Mouse (Mus musculus): ENCODE results near the gene Dohh. TPM values are rescaled to one million over a fixed set of nuclear protein-coding genes. Genes with fewer than 3 reads are reported as not detected.

Gene Dohh
- polyA plus RNA-seq, 1 experiment from 2014 or later: 74.3 TPM

DNA sequence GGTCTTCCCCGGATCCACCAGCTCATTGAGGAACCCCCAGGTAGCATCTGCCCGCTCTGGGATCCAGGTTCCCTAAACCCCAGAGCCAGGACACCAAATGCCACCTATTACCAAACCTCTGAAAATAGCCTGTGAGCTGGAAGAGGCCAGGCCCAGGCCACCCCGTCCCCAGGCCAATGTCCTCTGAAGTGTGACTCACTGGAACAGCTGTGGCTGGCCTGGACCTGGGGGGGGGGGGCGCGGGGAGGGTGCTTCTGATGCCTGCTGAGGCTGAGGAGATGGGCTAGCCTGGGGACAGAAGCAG, 37.5 kb downstream of the Dohh start:
- WGBS: 74% methylated on average over 5 of the region's 5 CpGs
- no peaks in the 10 kb centered on the region for H3K27me3 ChIP-seq (ENCODE audit: insufficient read depth, low read length)
- peaks cover 15% of the 10 kb centered on the region; the same call in 1 of the 2 replicates for H3K36me3 ChIP-seq (ENCODE audit: insufficient read depth, low read length)
- H3K9ac ChIP-seq (ENCODE audit: low read depth, low read length): no peak overlapping the region
- no peaks in the 10 kb centered on the region for H3K9me3 ChIP-seq (replicated peaks; ENCODE audit: low read length)
- DNase-seq (ENCODE audit: low spot score) (no peak), ATAC-seq (replicated peaks; ENCODE audit: low FRiP score, low read depth) (no peak)
- TF ChIP-seq CTCF (IDR thresholded peaks at IDR 0.05; ENCODE audit: low read depth): no peak
- no peak overlapping the region for H3K27ac ChIP-seq
- no peak overlapping the region for H3K4me3 ChIP-seq (replicated peaks; ENCODE audit: low read depth, low read length)
- H3K4me2 ChIP-seq (ENCODE audit: low read length): no peak overlapping the region
- H3K4me1 ChIP-seq (replicated peaks; ENCODE audit: insufficient read depth, low read length): peaks cover 31% of the 10 kb centered on the region

DNA sequence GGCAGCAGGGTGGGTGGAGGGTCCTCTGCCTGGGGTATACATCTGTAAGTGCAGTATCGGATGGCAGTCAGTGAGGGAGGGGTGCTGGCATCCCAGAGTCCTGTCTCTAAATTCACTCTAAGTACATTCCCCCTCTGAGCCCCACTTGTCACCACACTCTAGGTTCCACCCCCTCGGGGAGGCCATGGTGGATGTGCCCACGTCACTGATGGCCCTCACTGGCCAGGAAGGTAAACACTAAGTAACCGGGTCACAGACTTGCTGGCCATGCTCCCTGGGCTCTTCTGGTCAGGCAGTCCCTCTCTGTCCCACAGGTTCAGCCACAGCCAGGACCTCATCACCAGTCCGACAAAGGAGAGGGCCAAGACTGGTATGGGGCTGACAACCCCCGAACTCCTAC, 38.0 kb downstream of the Dohh start:
- peaks cover 26% of the 10 kb centered on the region for H3K4me1 ChIP-seq (replicated peaks; ENCODE audit: insufficient read depth, low read length)
- H3K9ac ChIP-seq (ENCODE audit: low read depth, low read length): no peak overlapping the region; the same call in 1 of the 2 replicates
- no peaks in the 10 kb centered on the region for H3K9me3 ChIP-seq (replicated peaks; ENCODE audit: low read length)
- 69% methylated on average over 6 of the region's 6 CpGs for WGBS
- H3K27me3 ChIP-seq (ENCODE audit: insufficient read depth, low read length): no peaks in the 10 kb centered on the region
- no peak overlapping the region for H3K4me2 ChIP-seq (ENCODE audit: low read length)
- DNase-seq (ENCODE audit: low spot score) (no peak), ATAC-seq (replicated peaks; ENCODE audit: low FRiP score, low read depth) (no peak)
- no peak overlapping the region for H3K27ac ChIP-seq
- no peak for TF ChIP-seq CTCF (IDR thresholded peaks at IDR 0.05; ENCODE audit: low read depth)
- peaks cover 15% of the 10 kb centered on the region; the same call in 1 of the 2 replicates for H3K36me3 ChIP-seq (ENCODE audit: insufficient read depth, low read length)
- H3K4me3 ChIP-seq (replicated peaks; ENCODE audit: low read depth, low read length): no peak overlapping the region

DNA sequence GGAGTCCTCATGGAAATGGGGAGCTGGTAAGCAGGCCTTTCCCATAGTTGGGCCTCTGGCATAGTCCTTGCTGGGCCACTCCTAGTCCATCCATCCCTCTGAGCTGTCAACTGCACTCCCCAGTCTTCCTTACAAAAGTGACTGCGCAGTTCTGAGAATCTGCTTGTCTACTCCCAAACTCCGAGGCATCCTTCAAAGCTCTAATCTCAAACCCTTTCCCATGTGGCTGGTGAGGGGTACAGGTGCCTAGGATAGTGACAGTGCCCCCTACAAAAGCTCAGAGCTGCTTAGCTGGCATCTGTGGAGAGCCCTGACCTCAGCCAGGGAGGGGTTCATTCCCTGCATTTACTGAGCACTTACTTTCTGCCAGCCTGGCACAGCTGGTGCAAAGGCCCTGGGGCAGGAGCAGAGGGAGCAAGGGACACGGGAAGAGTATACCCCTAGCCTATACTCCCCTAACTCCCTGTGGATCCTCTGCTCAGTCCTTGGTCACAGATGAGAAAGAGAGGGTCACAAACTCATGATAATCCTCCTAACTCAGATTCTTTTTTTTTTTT, 38.5 kb downstream of the Dohh start:
- Histone ChIP-seq H3K9me3 (replicated peaks; ENCODE audit: low read length) (no peaks in the 10 kb centered on the region), H3K4me3 (replicated peaks; ENCODE audit: low read depth, low read length) (no peak overlapping the region), H3K4me1 (replicated peaks; ENCODE audit: insufficient read depth, low read length) (peaks cover 21% of the 10 kb centered on the region), H3K27ac (no peak overlapping the region), H3K27me3 (ENCODE audit: insufficient read depth, low read length) (no peaks in the 10 kb centered on the region), H3K9ac (ENCODE audit: low read depth, low read length) (no peak overlapping the region), H3K4me2 (ENCODE audit: low read length) (no peak overlapping the region), H3K36me3 (ENCODE audit: insufficient read depth, low read length) (peaks cover 15% of the 10 kb centered on the region; the same call in 1 of the 2 replicates)
- no peak for TF ChIP-seq CTCF (IDR thresholded peaks at IDR 0.05; ENCODE audit: low read depth)
- no peak for DNase-seq (ENCODE audit: low spot score)
- WGBS: 95% methylated on average over 3 of the region's 3 CpGs
- ATAC-seq (replicated peaks; ENCODE audit: low FRiP score, low read depth): no peak

DNA sequence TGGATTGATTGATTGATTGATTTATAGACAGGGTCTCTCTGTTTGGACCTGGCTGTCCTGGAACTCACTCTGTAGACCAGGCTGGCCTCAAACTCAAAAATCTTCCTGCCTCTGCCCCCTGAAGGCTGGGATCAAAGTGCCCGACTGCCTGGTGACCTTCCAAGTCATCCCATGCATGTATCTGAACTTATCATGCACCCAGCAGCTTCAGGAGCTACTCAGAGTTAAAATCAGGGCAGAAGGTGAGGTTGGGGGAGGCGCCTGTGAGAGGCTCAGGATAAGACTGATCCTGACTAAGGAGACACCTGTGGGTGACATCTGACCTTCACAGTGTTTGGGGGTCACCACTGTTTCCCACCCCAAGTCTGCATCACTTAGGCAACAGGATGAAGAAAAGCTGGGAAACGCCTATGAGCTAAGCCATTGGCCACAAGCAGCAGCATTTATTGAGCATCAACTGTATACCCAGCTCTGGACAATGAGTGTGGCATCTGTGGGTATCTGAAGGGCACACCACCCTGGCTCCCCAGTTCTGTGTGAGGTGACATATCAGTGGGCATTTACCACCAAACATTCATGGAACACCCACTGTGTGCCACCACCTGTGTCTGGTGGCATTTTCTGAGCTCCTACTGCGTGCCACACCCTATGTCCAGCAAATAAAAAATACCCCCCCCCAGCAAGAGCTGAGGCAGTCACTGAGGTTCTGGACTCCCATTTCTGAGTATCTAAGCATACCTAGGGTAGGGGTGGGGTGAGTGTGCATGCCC, 39.4 kb downstream of the Dohh start:
- H3K4me1 ChIP-seq (replicated peaks; ENCODE audit: insufficient read depth, low read length): peaks cover 21% of the 10 kb centered on the region
- peaks cover 15% of the 10 kb centered on the region; the same call in 1 of the 2 replicates for H3K36me3 ChIP-seq (ENCODE audit: insufficient read depth, low read length)
- H3K27ac ChIP-seq: peak overlapping the region; percentile 81; the same call in 1 of the 2 replicates
- DNase-seq (ENCODE audit: low spot score) (no peak), ATAC-seq (replicated peaks; ENCODE audit: low FRiP score, low read depth) (no peak)
- no peaks in the 10 kb centered on the region for H3K27me3 ChIP-seq (ENCODE audit: insufficient read depth, low read length)
- TF ChIP-seq CTCF (IDR thresholded peaks at IDR 0.05; ENCODE audit: low read depth): no peak
- 70% methylated on average over 4 of the region's 4 CpGs for WGBS
- H3K4me2 ChIP-seq (ENCODE audit: low read length): peak overlapping the region; percentile 89
- peak overlapping the region; percentile 12; the same call in 1 of the 2 replicates for H3K4me3 ChIP-seq (replicated peaks; ENCODE audit: low read depth, low read length)
- no peak overlapping the region; the same call in 1 of the 2 replicates for H3K9ac ChIP-seq (ENCODE audit: low read depth, low read length)
- H3K9me3 ChIP-seq (replicated peaks; ENCODE audit: low read length): no peaks in the 10 kb centered on the region

DNA sequence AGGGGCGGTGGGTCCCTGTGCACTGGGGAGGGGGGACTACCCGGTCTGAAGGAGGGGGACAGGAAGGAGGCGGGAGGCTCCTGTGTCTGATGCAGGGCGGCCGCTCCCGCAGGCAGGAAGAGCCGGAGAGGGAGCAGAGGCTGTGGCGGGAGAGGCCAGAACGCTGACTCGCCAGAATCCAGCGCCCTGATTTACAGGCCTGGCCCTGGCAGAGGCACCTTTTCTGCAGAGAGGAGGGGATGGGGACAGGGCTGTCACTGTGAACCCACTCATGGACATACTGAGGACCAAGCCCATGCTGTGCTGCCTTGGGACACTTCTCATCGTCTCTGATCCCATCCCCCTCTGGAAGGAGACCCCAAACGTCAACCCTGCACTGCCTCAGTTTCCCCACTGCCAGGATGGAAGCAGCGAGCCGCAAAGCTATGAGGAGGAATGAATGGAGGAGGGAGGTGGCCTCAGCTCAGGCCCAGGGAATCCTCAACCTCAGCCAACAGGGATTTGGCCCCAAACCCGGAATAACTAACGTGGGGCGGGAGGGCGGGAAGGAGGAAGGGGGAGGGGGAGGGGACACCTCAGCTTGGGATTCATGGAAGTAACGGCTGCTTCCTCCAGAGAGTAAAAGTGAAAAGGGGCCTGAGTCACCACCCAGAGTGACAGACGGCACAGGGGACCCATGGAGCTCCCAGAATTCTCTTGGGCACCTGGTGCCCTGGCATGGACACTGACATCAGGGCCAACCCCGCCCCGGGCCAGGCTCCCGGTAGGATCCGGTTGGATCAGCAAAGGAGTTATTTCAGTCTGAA, 40.2 kb downstream of the Dohh start:
- Histone ChIP-seq H3K9ac (ENCODE audit: low read depth, low read length) (peak overlapping the region; percentile 84; the same call in 1 of the 2 replicates), H3K9me3 (replicated peaks; ENCODE audit: low read length) (no peaks in the 10 kb centered on the region), H3K4me1 (replicated peaks; ENCODE audit: insufficient read depth, low read length) (peaks cover 16% of the 10 kb centered on the region), H3K27ac (peak overlapping the region; percentile 81), H3K4me3 (replicated peaks; ENCODE audit: low read depth, low read length) (peak overlapping the region; percentile 67; the same call in 1 of the 2 replicates), H3K4me2 (ENCODE audit: low read length) (peak overlapping the region; percentile 89), H3K36me3 (ENCODE audit: insufficient read depth, low read length) (peaks cover 8% of the 10 kb centered on the region; the same call in 1 of the 2 replicates), H3K27me3 (ENCODE audit: insufficient read depth, low read length) (no peaks in the 10 kb centered on the region)
- TF ChIP-seq CTCF (IDR thresholded peaks at IDR 0.05; ENCODE audit: low read depth): no peak
- no peak for ATAC-seq (replicated peaks; ENCODE audit: low FRiP score, low read depth)
- peak; percentile 69 for DNase-seq (ENCODE audit: low spot score)
- 6% methylated on average over 25 of the region's 25 CpGs for WGBS

DNA sequence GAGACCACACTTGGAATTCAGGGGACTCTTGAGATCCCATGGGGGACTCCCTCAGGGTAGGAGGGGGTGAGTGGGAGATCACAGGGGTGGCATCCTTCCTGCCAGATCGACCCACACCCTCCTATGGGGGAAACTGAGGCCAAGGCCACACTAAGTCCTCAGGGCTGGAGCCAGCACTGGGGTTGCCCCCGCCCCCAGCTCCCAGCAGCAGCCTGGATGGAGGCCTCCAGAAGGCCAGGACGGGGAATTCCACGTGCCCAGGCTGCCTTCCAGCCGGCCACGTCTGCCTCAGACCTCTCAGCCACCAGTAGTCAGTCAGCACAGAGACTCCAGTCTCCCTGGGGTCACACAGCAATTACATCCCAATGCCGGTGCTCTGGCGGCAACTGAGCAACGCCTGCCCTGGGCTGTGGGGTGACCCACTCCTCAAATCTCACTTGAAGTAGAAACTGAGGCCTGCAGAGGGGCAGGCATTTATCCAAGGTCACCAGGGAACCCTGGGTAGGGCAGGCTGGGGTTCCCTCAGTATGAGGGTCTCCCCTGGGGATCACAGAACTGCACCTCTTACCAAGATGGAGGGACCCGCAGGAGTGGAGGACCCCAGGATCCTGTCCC, 41.1 kb downstream of the Dohh start:
- ATAC-seq (replicated peaks; ENCODE audit: low FRiP score, low read depth) (no peak), DNase-seq (ENCODE audit: low spot score) (no peak)
- Histone ChIP-seq H3K27ac (peak overlapping the region; percentile 81), H3K4me2 (ENCODE audit: low read length) (peak overlapping the region; percentile 89), H3K27me3 (ENCODE audit: insufficient read depth, low read length) (no peaks in the 10 kb centered on the region), H3K4me3 (replicated peaks; ENCODE audit: low read depth, low read length) (peak overlapping the region; percentile 67), H3K4me1 (replicated peaks; ENCODE audit: insufficient read depth, low read length) (peaks cover 16% of the 10 kb centered on the region), H3K9me3 (replicated peaks; ENCODE audit: low read length) (no peaks in the 10 kb centered on the region), H3K9ac (ENCODE audit: low read depth, low read length) (peak overlapping the region; percentile 84; the same call in 1 of the 2 replicates), H3K36me3 (ENCODE audit: insufficient read depth, low read length) (peaks cover 1% of the 10 kb centered on the region; the same call in 1 of the 2 replicates)
- 32% methylated on average over 10 of the region's 10 CpGs for WGBS
- TF ChIP-seq CTCF (IDR thresholded peaks at IDR 0.05; ENCODE audit: low read depth): no peak
